ENCODE assay signal across 28 mouse cellular contexts in the genomic region with DNA sequence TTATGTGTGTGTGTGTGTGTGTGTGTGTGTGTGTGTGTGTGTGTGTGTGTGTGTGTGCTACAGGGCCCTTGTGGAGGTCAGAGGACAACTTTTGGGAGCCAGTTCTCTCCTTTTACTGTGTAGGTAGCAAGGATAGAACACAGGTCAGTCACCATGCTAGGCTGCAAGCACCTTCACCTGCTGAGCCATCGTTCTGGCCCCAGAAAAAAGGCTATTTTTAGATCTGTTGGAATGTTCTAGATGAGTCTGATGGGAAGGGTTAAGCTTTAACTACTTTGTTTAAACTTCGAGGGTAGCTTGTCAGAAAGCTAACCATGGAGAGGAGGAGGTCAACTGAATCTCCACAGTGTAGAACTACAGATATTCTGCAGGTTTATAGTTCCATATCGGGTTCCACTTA. TPM values are rescaled to one million over a fixed set of nuclear protein-coding genes. Genes with fewer than 3 reads are reported as not detected.
DNase-seq lines count a peak whose midpoint lies in the region; ATAC-seq and TF ChIP-seq lines count a peak whose summit lies in the region.
"Had no signal": no experiment of that assay in that cellular context is flagged by ENCODE, and none has a peak within 500 bp of the region (broad histone marks: within the 10 kb centered on the region; RNA-seq: fewer than 3 reads in every experiment).

No protein-coding gene starts in this region.

- no peak overlapping the region for H3K9ac ChIP-seq in kidney, postnatal 0 days (ENCODE audit: low read depth, low read length)
- no peak overlapping the region for H3K9ac ChIP-seq in lung, postnatal 0 days (replicated peaks; ENCODE audit: low read depth)
- H3K9ac ChIP-seq: embryonic facial prominence, embryonic 12.5 days; hindbrain, embryonic 12.5 days; limb, embryonic 13.5 days; liver, embryonic 14.5 days; lung, embryonic 14.5 days; midbrain, embryonic 13.5 days; neural tube, embryonic 13.5 days had no signal

- ATAC-seq in kidney, postnatal 0 days (replicated peaks; ENCODE audit: low FRiP score, low read depth): 0 out of 2 replicates have a peak, but pooled peaks have one; percentile 43
- no peak for ATAC-seq in lung, postnatal 0 days
- ATAC-seq: activated CD4-positive, CD25-positive, alpha-beta regulatory T cell, adult 4 months; forebrain, embryonic 14.5 days; midbrain, embryonic 13.5 days had no signal

- 39% methylated on average over 3 of the region's 3 CpGs for WGBS in kidney, postnatal 0 days
- WGBS in lung, postnatal 0 days: 43% methylated on average over 3 of the region's 3 CpGs

- intact Hi-C loops in gastrocnemius, adult 2 months (cut with DNase I): no loop called here

- no peak overlapping the region for H3K4me3 ChIP-seq in gastrocnemius, adult 2 months
- no peak overlapping the region for H3K4me3 ChIP-seq in kidney, postnatal 0 days (replicated peaks; ENCODE audit: low read depth, low read length)
- no peak overlapping the region for H3K4me3 ChIP-seq in lung, postnatal 0 days (ENCODE audit: low read depth, low read length)
- H3K4me3 ChIP-seq: embryonic facial prominence, embryonic 12.5 days; hindbrain, embryonic 12.5 days; layer of hippocampus, adult 2 months; limb, embryonic 13.5 days; midbrain, embryonic 13.5 days; neural tube, embryonic 13.5 days had no signal

- H3K27me3 ChIP-seq in kidney, postnatal 0 days (ENCODE audit: insufficient read depth, low read length): no peaks in the 10 kb centered on the region
- no peaks in the 10 kb centered on the region for H3K27me3 ChIP-seq in lung, postnatal 0 days (replicated peaks; ENCODE audit: insufficient read depth, low read length)
- H3K27me3 ChIP-seq: CH12.LX; embryonic facial prominence, embryonic 12.5 days; hindbrain, embryonic 12.5 days; limb, embryonic 13.5 days; midbrain, embryonic 13.5 days; neural tube, embryonic 13.5 days had no signal

- no peaks in the 10 kb centered on the region for H3K36me3 ChIP-seq in kidney, postnatal 0 days (ENCODE audit: insufficient read depth, low read length)
- H3K36me3 ChIP-seq in lung, postnatal 0 days (ENCODE audit: insufficient read depth, low read length): no peaks in the 10 kb centered on the region
- H3K36me3 ChIP-seq: embryonic facial prominence, embryonic 12.5 days; hindbrain, embryonic 12.5 days; midbrain, embryonic 13.5 days; neural tube, embryonic 13.5 days had no signal

- no peak for TF ChIP-seq EP300 in lung, postnatal 0 days (IDR thresholded peaks at IDR 0.05)

- no peaks in the 10 kb centered on the region for H3K9me3 ChIP-seq in kidney, postnatal 0 days (replicated peaks; ENCODE audit: low read length)
- H3K9me3 ChIP-seq in lung, postnatal 0 days (ENCODE audit: low read length): no peaks in the 10 kb centered on the region
- H3K9me3 ChIP-seq: embryonic facial prominence, embryonic 12.5 days; hindbrain, embryonic 12.5 days; limb, embryonic 13.5 days; midbrain, embryonic 13.5 days; neural tube, embryonic 13.5 days had no signal

- no peak overlapping the region for H3K27ac ChIP-seq in gastrocnemius, adult 2 months
- H3K27ac ChIP-seq in kidney, postnatal 0 days: no peak overlapping the region
- 0 out of 2 replicates have a peak overlapping the region, but pooled peaks have one; percentile 3 for H3K27ac ChIP-seq in lung, postnatal 0 days (ENCODE audit: low read length)
- H3K27ac ChIP-seq: embryonic facial prominence, embryonic 12.5 days; hindbrain, embryonic 12.5 days; layer of hippocampus, adult 2 months; limb, embryonic 13.5 days; liver, embryonic 14.5 days; macrophage; midbrain, embryonic 13.5 days; neural tube, embryonic 13.5 days had no signal

- no peak overlapping the region for H3K4me2 ChIP-seq in kidney, postnatal 0 days (ENCODE audit: low read length)
- no peak overlapping the region for H3K4me2 ChIP-seq in lung, postnatal 0 days (replicated peaks; ENCODE audit: low read depth, low read length)
- H3K4me2 ChIP-seq: embryonic facial prominence, embryonic 12.5 days; heart, embryonic 11.5 days; hindbrain, embryonic 12.5 days; limb, embryonic 13.5 days; lung, embryonic 14.5 days; midbrain, embryonic 13.5 days; neural tube, embryonic 13.5 days had no signal

- peak; percentile 2 for DNase-seq in gastrocnemius, adult 2 months
- DNase-seq in gastrocnemius, adult 8-10 months (ENCODE audit: low spot score in 2 of 2): no peak
- DNase-seq in kidney, postnatal 0 days (ENCODE audit: low spot score): peak; percentile 21
- no peak for DNase-seq in kidney, postnatal 10 days
- DNase-seq in lung, postnatal 0 days (ENCODE audit: low spot score): no peak
- no peak for DNase-seq in lung, postnatal 36 days
- DNase-seq in c-Kit-positive CD71-positive TER-119-positive erythroid progenitor cells, embryonic 14.5 days (ENCODE audit: low spot score): no peak
- DNase-seq: adrenal gland, adult 8-10 months; cerebellum, adult 9-10 months; embryo, embryonic 11 days; gastrocnemius, postnatal 36 days; heart, adult 18-20 months; heart, postnatal 36 days; lung, embryonic 14.5 days; right cerebral cortex, postnatal 4 days had no signal

- H3K4me1 ChIP-seq in kidney, postnatal 0 days (replicated peaks; ENCODE audit: insufficient read depth, low read length): no peaks in the 10 kb centered on the region
- no peaks in the 10 kb centered on the region for H3K4me1 ChIP-seq in lung, postnatal 0 days (ENCODE audit: insufficient read depth, low read depth, low read length)
- H3K4me1 ChIP-seq: embryonic facial prominence, embryonic 12.5 days; hindbrain, embryonic 12.5 days; limb, embryonic 13.5 days; midbrain, embryonic 13.5 days; neural tube, embryonic 13.5 days had no signal

- TF ChIP-seq CTCF in gastrocnemius, adult 2 months (IDR thresholded peaks at IDR 0.05): no peak
- TF ChIP-seq CTCF in kidney, postnatal 0 days (IDR thresholded peaks at IDR 0.05; ENCODE audit: low read depth): no peak
- TF ChIP-seq CTCF in lung, postnatal 0 days (IDR thresholded peaks at IDR 0.05): no peak

RNA-seq across cellular contexts. Expression of a gene that starts 35.9 kb away (rescaled TPM):
- 1 to 10 TPM; 4.1 to 7.9 TPM for total RNA-seq in gastrocnemius, adult 2 months (2021)
- total RNA-seq in gastrocnemius, adult 8-10 months (2022): 1 to 10 TPM; 3.2 to 4.5 (median 4.2) TPM
- 15.4 and 17.2 TPM in 2 replicates for polyA plus RNA-seq in kidney, postnatal 0 days (2015; fragmentation: Nextera tagmentation; extraction: Ambion mirVana)
- polyA plus RNA-seq in lung, postnatal 0 days (2015; fragmentation: Nextera tagmentation; extraction: Ambion mirVana): 22.1 and 26.0 TPM in 2 replicates

RNA-seq across cellular contexts. Expression of a gene that starts 43.1 kb away (rescaled TPM):
- total RNA-seq in gastrocnemius, adult 2 months (2021): under 1 TPM; 0.17 to 0.59 TPM
- total RNA-seq in gastrocnemius, adult 8-10 months (2022): under 1 TPM in 3 of 4 experiments, not detected in 1; 0.10 to 0.22 (median 0.12) TPM
- 2.3 and 2.8 TPM in 2 replicates for polyA plus RNA-seq in kidney, postnatal 0 days (2015; fragmentation: Nextera tagmentation; extraction: Ambion mirVana)
- 3.0 and 4.0 TPM in 2 replicates for polyA plus RNA-seq in lung, postnatal 0 days (2015; fragmentation: Nextera tagmentation; extraction: Ambion mirVana)
- total RNA-seq: megakaryocyte-erythroid progenitor cell, adult 5-6 weeks had no signal

Comparison
In these comparisons a context has a peak if more than half of its experiments do, and no peak if none do; other contexts are left out.
1. DNase-seq: peak in gastrocnemius, adult 2 months (single experiment) and kidney, postnatal 0 days (single experiment); none in gastrocnemius, adult 8-10 months (0 of 2), kidney, postnatal 10 days (single experiment), lung, postnatal 0 days (single experiment), lung, postnatal 36 days (single experiment) and c-Kit-positive CD71-positive TER-119-positive erythroid progenitor cells, embryonic 14.5 days (single experiment).